Mouse (Mus musculus): ENCODE results near the gene Trim65. TPM values are rescaled to one million over a fixed set of nuclear protein-coding genes. Genes with fewer than 3 reads are reported as not detected.

Trim65 gene
- total and polyA plus RNA-seq, 3 experiments = 0.66 to 2.0 (median 1.4) TPM

DNA sequence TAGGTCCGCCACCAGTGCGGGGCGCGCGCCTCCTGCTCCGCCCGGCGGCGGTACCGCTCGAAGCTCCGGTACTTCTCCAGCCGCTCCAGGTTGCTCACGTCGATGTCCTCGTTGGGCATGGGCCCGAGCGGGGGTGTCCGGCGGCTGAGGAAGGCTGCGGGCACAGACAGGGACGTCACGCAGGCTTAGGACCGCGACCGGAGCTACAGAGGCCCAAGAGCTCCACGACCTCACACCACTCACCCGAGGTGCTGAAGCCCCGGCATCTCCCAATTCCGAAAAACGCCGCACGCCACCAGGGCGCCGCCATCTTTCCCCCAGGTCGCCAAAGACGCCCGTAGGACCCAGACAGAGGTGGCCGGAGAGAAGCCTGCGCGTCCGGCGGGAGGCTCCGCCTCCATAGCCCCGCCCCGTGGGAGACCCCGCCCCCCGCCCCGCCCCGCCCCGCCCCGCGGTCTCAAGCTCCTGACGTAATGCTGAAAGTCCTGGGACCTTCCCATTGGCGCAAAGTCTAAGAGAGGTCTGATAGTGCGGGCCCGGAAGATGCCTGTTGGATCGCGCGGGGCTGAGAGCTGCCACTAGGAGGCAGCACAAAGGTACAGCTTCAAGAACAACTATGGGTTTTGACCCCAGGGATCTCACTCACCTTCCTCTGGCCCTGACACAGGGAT is 7.7 kb upstream of the Trim65 start, which contains the start of gene Mrpl38 (continued):
- peak; percentile 96 for TF ChIP-seq SIN3A (IDR thresholded peaks at IDR 0.05; ENCODE audit: low read length)
- peak; percentile 58; the same call in 1 of the 2 replicates for TF ChIP-seq IRF4 (IDR thresholded peaks at IDR 0.05; ENCODE audit: low read depth, low read length)
- TF ChIP-seq CHD1 (IDR thresholded peaks at IDR 0.05; ENCODE audit: low read depth, low read length) = 0 out of 2 replicates have a peak, but pooled peaks have one; percentile 9
- TF ChIP-seq MAFK (IDR thresholded peaks at IDR 0.05; ENCODE audit: insufficient replicate concordance, low read length) = no peak
- TF ChIP-seq JUND (conservative IDR thresholded peaks at IDR 0.05; ENCODE audit: low read depth, low read length) = peak; percentile 38; the same call in 1 of the 2 replicates
- TF ChIP-seq USF2 (conservative IDR thresholded peaks at IDR 0.05; ENCODE audit: low read depth, low read length) = no peak
- TF ChIP-seq E2F4 (IDR thresholded peaks at IDR 0.05; ENCODE audit: insufficient replicate concordance, low read depth, low read length) = peak; percentile 85; the same call in 1 of the 2 replicates
- no peak for TF ChIP-seq ZNF384 (IDR thresholded peaks at IDR 0.05; ENCODE audit: low read depth, low read length)
- no peak for TF ChIP-seq PAX5 (IDR thresholded peaks at IDR 0.05; ENCODE audit: low read length)
- peak; percentile 77; the same call in 1 of the 2 replicates for TF ChIP-seq TBP (conservative IDR thresholded peaks at IDR 0.05; ENCODE audit: low read depth, low read length)

DNA sequence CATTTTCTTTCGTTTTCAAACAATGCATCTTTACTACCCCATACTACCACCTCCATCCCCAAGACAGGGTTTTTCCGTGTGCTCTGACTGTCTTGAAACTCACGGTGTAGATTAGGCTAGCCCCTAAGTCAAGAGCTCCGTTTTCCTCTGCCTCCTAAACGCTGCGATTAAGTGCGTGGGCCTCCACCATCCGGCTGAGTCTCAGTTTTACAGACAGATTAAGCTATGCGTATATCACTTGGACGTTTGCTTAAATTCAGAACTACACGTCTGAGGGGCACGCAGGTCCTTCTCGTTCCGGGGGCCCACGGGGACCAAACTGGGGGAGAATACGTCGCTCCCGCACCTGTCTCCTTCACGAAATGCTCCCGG is 7.2 kb upstream of the Trim65 start:
- peaks cover 21 to 54% of the 10 kb centered on the region in 2 experiments for H3K4me1 ChIP-seq (ENCODE audit: control insufficient read depth in 1 of 2, insufficient read depth in 2 of 2)
- peaks cover 24% of the 10 kb centered on the region for H3K79me2 ChIP-seq (replicated peaks; ENCODE audit: control insufficient read depth, extremely low read depth, insufficient read depth, poor library complexity, severe bottlenecking)
- H3K4me2 ChIP-seq (ENCODE audit: insufficient read depth, low read depth, poor library complexity, severe bottlenecking) = peak overlapping the region; percentile 81
- peak overlapping the region; percentile 47 for H3K27ac ChIP-seq (ENCODE audit: insufficient read depth, low read depth)
- peak; percentile 33 for DNase-seq (ENCODE audit: extremely low read depth)
- dilution Hi-C loops (cut with MboI; ENCODE audit: extremely low pct_ligation_motif_present, extremely low pct_unique_long_range_greater_than_20kb, low sequenced_read_pairs) (no loop called here), in situ Hi-C loops (cut with MboI; ENCODE audit: low pct_ligation_motif_present, low pct_unique_long_range_greater_than_20kb, low sequenced_read_pairs) (no loop called here)
- peak overlapping the region; percentile 92 for H3K9ac ChIP-seq (ENCODE audit: insufficient read depth, low read depth)
- H3K36me3 ChIP-seq (replicated peaks in 1 of 2; ENCODE audit: control insufficient read depth in 1 of 2, insufficient read depth in 1 of 2, low read length in 1 of 2) = peaks cover 39 to 65% of the 10 kb centered on the region in 2 experiments
- peak overlapping the region; percentile 83 to 95 (median 83) for H3K4me3 ChIP-seq (replicated peaks in 1 of 3; ENCODE audit: low read depth in 2 of 3, low read length in 2 of 3, poor library complexity in 1 of 3)
- H3K9me3 ChIP-seq (replicated peaks; ENCODE audit: low read length) = no peaks in the 10 kb centered on the region
- TF ChIP-seq MAZ (IDR thresholded peaks at IDR 0.05; ENCODE audit: low read depth, low read length) (0 out of 2 replicates have a peak, but pooled peaks have one; percentile 19), POLR2AphosphoS2 (IDR thresholded peaks at IDR 0.05; ENCODE audit: low read depth, low read length) (no peak), SIN3A (IDR thresholded peaks at IDR 0.05; ENCODE audit: low read length) (peak; percentile 5; the same call in 1 of the 2 replicates)
- H3K27me3 ChIP-seq (replicated peaks) = no peaks in the 10 kb centered on the region

DNA sequence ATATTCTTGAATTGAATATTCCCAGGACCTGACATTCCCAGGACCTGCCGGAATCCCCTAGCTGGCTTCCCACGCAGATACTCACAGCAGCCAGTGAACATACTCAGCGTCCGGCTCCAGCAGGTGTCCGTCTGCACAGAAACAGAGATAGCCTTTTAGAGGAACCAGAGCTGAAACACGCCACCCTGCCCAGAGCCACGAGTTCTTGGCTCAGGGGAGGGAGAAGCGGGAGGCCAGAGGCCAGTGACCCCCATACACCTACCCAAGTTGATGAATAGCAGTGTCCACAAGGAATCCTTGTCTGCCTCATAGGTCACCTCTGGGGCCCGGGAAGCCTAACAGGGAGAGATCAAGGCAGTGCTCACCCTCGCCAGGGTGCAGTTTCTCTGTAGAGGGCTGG is 3.2 kb upstream of the Trim65 start:
- Histone ChIP-seq H3K9me3 (replicated peaks; ENCODE audit: low read length) (no peaks in the 10 kb centered on the region), H3K4me1 (ENCODE audit: control insufficient read depth in 1 of 2, insufficient read depth in 2 of 2) (peaks cover 15 to 40% of the 10 kb centered on the region in 2 experiments), H3K27me3 (replicated peaks) (no peaks in the 10 kb centered on the region), H3K9ac (ENCODE audit: insufficient read depth, low read depth) (no peak overlapping the region), H3K36me3 (replicated peaks in 1 of 2; ENCODE audit: control insufficient read depth in 1 of 2, insufficient read depth in 1 of 2, low read length in 1 of 2) (peaks cover 44 to 70% of the 10 kb centered on the region in 2 experiments), H3K79me2 (replicated peaks; ENCODE audit: control insufficient read depth, extremely low read depth, insufficient read depth, poor library complexity, severe bottlenecking) (peaks cover 24% of the 10 kb centered on the region), H3K4me3 (replicated peaks in 1 of 3; ENCODE audit: low read depth in 2 of 3, low read length in 2 of 3, poor library complexity in 1 of 3) (no peak overlapping the region), H3K4me2 (ENCODE audit: insufficient read depth, low read depth, poor library complexity, severe bottlenecking) (no peak overlapping the region), H3K27ac (ENCODE audit: insufficient read depth, low read depth) (no peak overlapping the region)
- in situ Hi-C loops (cut with MboI; ENCODE audit: low pct_ligation_motif_present, low pct_unique_long_range_greater_than_20kb, low sequenced_read_pairs) (loop anchor here (5.0 kb wide), 1 partner anchor 47 kb away; the partner anchor contains the start of gene Wbp2), dilution Hi-C loops (cut with MboI; ENCODE audit: extremely low pct_ligation_motif_present, extremely low pct_unique_long_range_greater_than_20kb, low sequenced_read_pairs) (no loop called here)
- TF ChIP-seq POLR2AphosphoS2 (IDR thresholded peaks at IDR 0.05; ENCODE audit: low read depth, low read length) = no peak
- DNase-seq (ENCODE audit: extremely low read depth) = no peak
